Mouse (Mus musculus): ENCODE measurements around the gene Olfm4. TPM values are rescaled to one million over a fixed set of nuclear protein-coding genes. Genes with fewer than 3 reads are reported as not detected.

Gene Olfm4
- 0.26 TPM in 2 replicates for polyA plus RNA-seq (2012)

GRCm38 (mm10) chr14:79983781-79984180 is at the start of gene Olfm4:
Gene Olfm4 (plus strand): TSS chr14:79984081.

Other genes with a start within 250 kb of the Olfm4 start
- 0.16 and 0.29 TPM in 2 replicates for gene Pcdh8, start 212.8 kb upstream of the Olfm4 start, polyA plus RNA-seq (2012)